Mouse (Mus musculus) heart, embryonic 10.5 days (tissue): ENCODE results near the gene Trhr2. TPM values are rescaled to one million over a fixed set of nuclear protein-coding genes. Genes with fewer than 3 reads are reported as not detected.

Experiments used
- DNase-seq: peaks from one replicate; pipeline ENCODE4 v3.0.0-alpha.2; 2017; ENCODE audit warnings: low spot score
- H3K27ac ChIP-seq: fragments of 300-500 bp; sonication (generic); 2 replicates; pipeline ENCODE4 v1.5.1; 2016; ENCODE audit warnings: mild to moderate bottlenecking
- H3K27me3 ChIP-seq: fragments of 300-500 bp; sonication (generic); 2 replicates; pipeline ENCODE4 v1.6.1; 2016; ENCODE audit warnings: mild to moderate bottlenecking; ENCODE audit not compliant: poor library complexity, insufficient read depth, severe bottlenecking
- H3K36me3 ChIP-seq: fragments of 300-500 bp; sonication (generic); 2 replicates; pipeline ENCODE4 v1.6.1; 2016; ENCODE audit warnings: mild to moderate bottlenecking, moderate library complexity
- H3K4me1 ChIP-seq: fragments of 300-500 bp; sonication (generic); 2 replicates; pipeline ENCODE4 v1.6.1; 2016; ENCODE audit warnings: mild to moderate bottlenecking
- H3K4me3 ChIP-seq: fragments of 300-500 bp; sonication (generic); 2 replicates; pipeline ENCODE4 v1.5.1; 2016; ENCODE audit warnings: mild to moderate bottlenecking, moderate library complexity
- H3K9me3 ChIP-seq: fragments of 300-500 bp; sonication (generic); 2 replicates; pipeline ENCODE4 v1.6.1; 2016; ENCODE audit warnings: mild to moderate bottlenecking, moderate library complexity
- WGBS: fragments of 180-500 bp; shearing (Covaris S2); methylation state at CpG from one replicate; pipeline ENCODE4 v1.1.7; 2016; 5-methylcytosine and 5-hydroxymethylcytosine counted together
- polyA plus RNA-seq: library from polyadenylated mRNA; unstranded; fragments of >200 nt; fragmentation: Nextera tagmentation; extraction: Ambion mirVana; gene quantifications from 2 replicates; pipeline ENCODE4 v1.2.1, GENCODE M21; 2016

Gene Trhr2
- polyA plus RNA-seq, 1 experiment from 2014 or later, result not detected

DNA sequence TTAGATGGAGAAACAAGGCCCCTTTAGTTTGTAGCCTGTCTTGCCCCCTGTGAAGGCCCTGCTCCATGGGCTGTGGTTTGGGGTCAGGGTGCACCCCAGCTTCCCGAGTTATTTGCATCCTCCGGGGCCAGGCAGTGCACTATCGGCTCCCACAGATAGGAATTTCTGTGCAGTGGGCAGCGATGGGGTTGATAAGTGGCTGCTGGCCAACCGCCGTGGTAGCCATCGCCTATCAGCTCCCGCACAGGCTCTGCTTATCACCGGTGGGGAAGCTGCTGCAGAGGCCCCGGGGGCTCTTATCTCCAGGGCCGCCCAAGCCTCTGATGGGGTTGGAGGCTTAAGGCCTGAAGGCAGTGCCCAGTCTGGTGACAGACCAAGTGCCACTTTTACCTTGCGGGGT, 51.3 kb downstream of the Trhr2 start:
- Histone ChIP-seq H3K36me3 (peaks cover 72% of the 10 kb centered on the region), H3K27ac (peak overlapping the region; percentile 81), H3K4me1 (peaks cover 100% of the 10 kb centered on the region), H3K9me3 (no peaks in the 10 kb centered on the region), H3K27me3 (no peaks in the 10 kb centered on the region), H3K4me3 (peak overlapping the region; percentile 36)
- DNase-seq, result peak; percentile 94
- WGBS, result 5% methylated on average over 12 of the region's 12 CpGs

DNA sequence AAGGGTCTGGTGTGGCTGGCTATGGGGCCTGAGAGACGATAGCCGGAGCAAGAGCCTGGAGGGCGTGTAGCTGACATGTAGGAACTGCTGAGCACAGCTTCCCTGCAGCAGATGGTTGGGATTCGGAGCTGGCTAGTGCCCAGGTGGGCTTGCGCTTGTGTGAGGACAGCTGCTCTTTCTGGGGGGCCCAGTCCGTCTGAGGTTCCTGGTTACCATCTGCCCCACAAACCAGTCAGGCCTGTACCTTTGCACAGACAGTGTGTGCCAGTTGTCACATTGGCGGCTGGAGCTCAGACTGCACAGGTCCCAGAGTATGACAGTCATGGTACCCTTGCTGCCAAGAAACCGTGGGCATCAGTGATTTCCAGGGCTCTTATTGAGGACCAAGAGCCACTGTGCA, 52.7 kb downstream of the Trhr2 start:
- peak overlapping the region; percentile 81 for H3K27ac ChIP-seq
- H3K9me3 ChIP-seq, result no peaks in the 10 kb centered on the region
- WGBS, result 87% methylated on average over 8 of the region's 8 CpGs
- H3K4me3 ChIP-seq, result no peak overlapping the region
- no peak for DNase-seq
- peaks cover 100% of the 10 kb centered on the region for H3K4me1 ChIP-seq
- H3K27me3 ChIP-seq, result no peaks in the 10 kb centered on the region
- H3K36me3 ChIP-seq, result peaks cover 67% of the 10 kb centered on the region

Other genes starting within 250 kb of the Trhr2 start
- gene Zfpm1, start 78.6 kb downstream of the Trhr2 start, polyA plus RNA-seq, result 5.7 and 12.8 TPM in 2 replicates
- gene Zc3h18, start 15.9 kb upstream of the Trhr2 start, polyA plus RNA-seq, result 47.4 and 51.0 TPM in 2 replicates
- gene Il17c, start 61.3 kb upstream of the Trhr2 start, polyA plus RNA-seq, result not detected in 2 replicates
- gene Cyba, start 72.2 kb upstream of the Trhr2 start, polyA plus RNA-seq, result 185 and 214 TPM in 2 replicates
- 41.7 and 43.8 TPM in 2 replicates for gene Mvd, start 82.7 kb upstream of the Trhr2 start, polyA plus RNA-seq
- 2.3 and 6.6 TPM in 2 replicates for gene Snai3, start 100.0 kb upstream of the Trhr2 start, polyA plus RNA-seq
- 37.1 and 38.8 TPM in 2 replicates for gene Rnf166, start 115.3 kb upstream of the Trhr2 start, polyA plus RNA-seq
- 40.5 and 45.9 TPM in 2 replicates for gene Ctu2, start 115.4 kb upstream of the Trhr2 start, polyA plus RNA-seq
- 23.7 and 29.3 TPM in 2 replicates for gene Piezo1, start 190.6 kb upstream of the Trhr2 start, polyA plus RNA-seq
- gene Cdt1, start 207.3 kb upstream of the Trhr2 start, polyA plus RNA-seq, result 47.6 TPM in 2 replicates
- gene Aprt, start 216.2 kb upstream of the Trhr2 start, polyA plus RNA-seq, result 318 and 361 TPM in 2 replicates